Mouse (Mus musculus) layer of hippocampus, adult 18-20 months (tissue): Measurements from ENCODE around the gene Swap70. TPM values are rescaled to one million over a fixed set of nuclear protein-coding genes. Genes with fewer than 3 reads are reported as not detected.
"Not testable (repeated sequence)": the region's sequence is repeated elsewhere in the genome, so short reads cannot be mapped to it uniquely, and the experiment has no call there.

ENCODE experiments used
- DNase-seq, 2 experiments: peaks; one replicate each; pipeline ENCODE4 v3.0.0; 2022; ENCODE audit warnings: low spot score in 2 of 2
- long read RNA-seq: library from polyadenylated mRNA; stranded (forward); transcript quantifications from one replicate; pipeline ENCODE4 v2.0.0, GENCODE M21; 2021
- total RNA-seq, 2 experiments: library from RNA; stranded (reverse); gene quantifications; 2 replicates each; pipeline ENCODE4 v1.2.3; 2021

The Swap70 gene
- total RNA-seq: 1 to 10 TPM; 8.6 to 9.7 TPM
- long read RNA-seq, full-length matches to known transcripts: 14 of 23 reads
- long read RNA-seq, partial matches to known transcripts: 1 of 23 reads
- long read RNA-seq, other reads (novel, unspliced or antisense): 8 of 23 reads

- DNase-seq: peak; percentile 4 to 53
These were observed at the start of gene Swap70 for GRCm38 (mm10) chr7:110221586-110222481. Gene Swap70 (plus strand): TSS chr7:110221711.

- DNase-seq: no peak
These were observed 42.3 kb upstream of the Swap70 start for GRCm38 (mm10) chr7:110179208-110179607.

- DNase-seq: no peak
These were observed 40.9 kb upstream of the Swap70 start for GRCm38 (mm10) chr7:110180613-110181012.

DNA sequence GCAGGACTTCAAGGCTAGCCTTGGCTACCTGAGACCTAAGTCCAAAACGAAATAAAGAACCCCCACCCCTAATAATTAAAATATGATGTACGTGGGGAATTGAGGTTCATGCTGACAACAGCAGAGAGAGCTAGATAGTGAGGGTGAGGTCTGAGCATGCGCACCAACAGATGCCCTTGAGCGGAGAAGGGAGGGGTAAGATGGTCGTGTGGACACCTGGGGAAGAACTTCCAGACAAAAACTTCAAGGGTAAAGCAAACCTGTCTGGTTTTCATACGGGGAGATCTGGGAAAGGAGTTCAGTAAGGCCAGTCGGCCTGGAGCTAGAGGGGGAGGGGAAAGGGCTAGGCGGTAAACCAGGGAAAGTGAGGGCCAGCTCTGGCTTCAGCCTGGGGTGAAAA is 40.1 kb upstream of the Swap70 start:
- DNase-seq: no peak

- DNase-seq: no peak
These were observed 36.9 kb upstream of the Swap70 start for GRCm38 (mm10) chr7:110184608-110185007.

- no peak for DNase-seq
These were observed 31.6 kb upstream of the Swap70 start for GRCm38 (mm10) chr7:110189951-110190350.

GRCm38 (mm10) chr7:110193186-110193585 is 28.3 kb upstream of the Swap70 start:
- no peak for DNase-seq

- DNase-seq: no peak
These were observed 24.3 kb upstream of the Swap70 start for GRCm38 (mm10) chr7:110197176-110197575.

DNA sequence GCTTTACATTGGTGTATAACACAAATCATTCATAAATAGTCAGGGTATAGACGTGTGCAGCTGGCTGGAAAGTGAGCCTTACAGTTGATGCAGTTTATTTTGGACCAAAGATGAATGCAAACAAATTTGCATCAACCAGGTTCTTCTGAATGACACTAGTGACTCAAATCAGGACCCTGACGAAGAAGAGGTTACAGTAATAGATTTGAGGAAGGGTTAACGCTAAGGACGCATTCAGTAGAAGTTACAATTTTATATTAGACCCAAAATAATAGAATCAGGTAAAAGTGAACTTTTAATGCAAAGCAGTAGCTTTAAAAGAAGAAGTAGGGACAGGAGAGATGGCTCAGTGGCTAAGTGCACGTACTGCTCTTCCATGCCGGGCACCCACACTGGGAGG is 19.6 kb upstream of the Swap70 start:
- DNase-seq: no peak

DNA sequence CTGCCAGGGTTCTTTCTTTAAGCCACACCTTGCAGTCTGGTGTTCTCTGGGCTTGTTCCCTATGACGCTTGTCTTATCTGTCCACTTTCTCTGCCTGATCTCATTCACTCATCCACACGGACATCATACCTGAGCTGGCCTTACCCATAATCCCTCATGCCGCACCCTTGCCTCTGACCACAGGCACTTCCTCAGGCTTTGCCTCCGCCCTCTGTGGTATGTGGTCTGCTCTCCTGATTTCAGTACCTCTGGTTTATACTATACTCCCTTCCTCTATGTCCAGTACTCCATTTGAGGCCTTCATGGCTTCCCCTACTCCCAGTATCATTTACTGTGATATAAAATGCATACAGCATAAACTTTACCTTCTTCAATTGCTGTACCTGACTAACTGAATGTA is 17.3 kb upstream of the Swap70 start:
- no peak for DNase-seq

GRCm38 (mm10) chr7:110208341-110208740 is 13.2 kb upstream of the Swap70 start:
- no peak for DNase-seq

GRCm38 (mm10) chr7:110209422-110209821 is 12.1 kb upstream of the Swap70 start:
- no peak for DNase-seq

GRCm38 (mm10) chr7:110211025-110211424 is 10.5 kb upstream of the Swap70 start:
- no peak for DNase-seq

DNA sequence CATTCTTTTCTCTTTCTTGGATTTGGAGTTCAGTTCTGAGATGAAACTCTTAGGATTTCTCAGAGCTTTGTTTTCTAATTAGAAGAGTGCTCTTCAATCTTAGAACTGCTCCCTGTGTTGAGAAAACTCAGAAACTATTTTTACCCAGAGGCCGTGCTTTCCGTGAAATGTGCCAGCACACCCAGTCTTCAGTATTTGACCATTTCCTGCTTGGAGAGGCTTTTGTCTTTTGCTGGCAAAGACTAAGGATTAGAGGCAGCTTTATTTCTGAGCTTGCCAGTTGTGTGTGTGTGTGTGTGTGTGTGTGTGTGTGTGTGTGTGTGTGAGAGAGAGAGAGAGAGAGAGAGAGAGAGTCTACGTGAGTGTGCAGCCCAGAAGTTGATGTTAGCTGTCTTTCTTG is 6.6 kb upstream of the Swap70 start:
- DNase-seq: no peak

DNA sequence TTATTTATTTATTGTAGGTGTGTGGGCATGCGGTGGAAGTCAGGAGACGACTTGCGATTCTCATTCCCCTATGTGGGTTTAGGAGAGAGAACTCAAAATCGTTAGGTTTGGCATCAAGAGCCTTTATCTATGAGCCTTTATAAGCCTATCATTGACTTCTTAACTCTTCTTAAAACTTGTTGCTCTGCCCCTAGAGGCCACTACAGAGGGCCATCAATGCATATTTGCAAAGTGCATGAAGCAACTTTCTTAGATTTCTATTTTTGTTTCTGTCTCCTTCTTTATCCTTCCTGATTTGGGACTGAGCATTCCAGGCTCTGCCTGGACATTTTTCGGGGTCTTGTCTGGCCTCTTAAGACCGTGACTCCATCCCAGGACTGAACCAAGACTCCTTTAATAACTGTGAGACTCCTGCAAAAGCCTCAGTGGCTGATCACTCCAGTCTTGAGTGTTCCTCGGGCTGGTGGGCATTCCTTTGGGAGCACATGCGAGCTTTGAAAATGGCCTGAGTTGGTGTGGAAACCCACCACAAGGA is 393 bp upstream of the Swap70 start:
- no peak for DNase-seq

DNA sequence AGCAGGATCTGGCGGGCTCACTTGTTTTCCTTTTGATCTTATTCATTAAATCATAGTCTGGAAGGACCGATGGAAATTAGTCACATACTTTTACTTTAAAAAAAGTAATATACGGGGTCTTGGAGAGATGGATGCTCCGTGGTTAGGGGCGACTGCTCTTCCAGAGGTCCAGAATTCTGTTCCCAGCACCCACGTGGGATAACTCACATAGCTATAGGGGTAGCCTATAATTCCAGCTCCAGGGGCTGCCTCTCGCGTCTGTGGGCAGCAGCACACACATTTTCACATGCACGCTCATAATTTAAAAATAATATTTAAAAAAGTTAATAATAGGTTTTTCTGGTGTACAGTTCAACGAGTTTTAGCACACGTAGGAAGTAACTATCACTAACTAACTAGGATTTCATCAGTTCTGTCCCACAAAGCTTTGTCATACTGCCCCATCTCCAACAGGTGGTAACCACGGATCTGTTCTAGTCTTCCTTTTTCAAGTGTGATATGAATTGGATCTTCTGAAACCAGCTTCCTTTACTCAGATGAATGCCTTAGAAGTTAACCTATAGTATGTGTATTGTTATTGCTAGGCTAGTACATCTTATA is 1.2 kb downstream of the Swap70 start:
- DNase-seq: no peak

- DNase-seq: no peak
These were observed 2.4 kb downstream of the Swap70 start for GRCm38 (mm10) chr7:110223727-110224510.

DNA sequence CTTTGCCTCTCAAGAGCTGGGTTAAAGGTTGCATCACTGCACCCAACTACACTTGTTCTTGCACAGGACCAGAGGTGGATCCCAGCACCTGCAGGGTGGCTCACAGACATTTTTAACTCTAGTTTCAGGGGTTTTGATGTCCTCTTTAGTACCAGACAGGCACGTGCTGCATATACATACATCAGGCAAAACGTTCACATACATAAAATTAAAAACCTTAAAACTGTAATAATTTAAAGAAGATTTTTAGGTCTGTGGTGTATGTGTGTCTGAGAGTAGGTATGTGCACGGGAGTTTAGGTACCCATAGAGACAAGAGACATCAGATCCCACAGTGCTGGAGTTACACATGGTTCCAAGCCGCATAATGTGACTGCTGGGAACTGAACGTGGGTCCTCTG is 5.0 kb downstream of the Swap70 start:
- DNase-seq: no peak

GRCm38 (mm10) chr7:110229967-110230366 is 8.5 kb downstream of the Swap70 start:
- no peak for DNase-seq

GRCm38 (mm10) chr7:110231127-110231526 is 9.6 kb downstream of the Swap70 start:
- not testable (repeated sequence) for DNase-seq

DNA sequence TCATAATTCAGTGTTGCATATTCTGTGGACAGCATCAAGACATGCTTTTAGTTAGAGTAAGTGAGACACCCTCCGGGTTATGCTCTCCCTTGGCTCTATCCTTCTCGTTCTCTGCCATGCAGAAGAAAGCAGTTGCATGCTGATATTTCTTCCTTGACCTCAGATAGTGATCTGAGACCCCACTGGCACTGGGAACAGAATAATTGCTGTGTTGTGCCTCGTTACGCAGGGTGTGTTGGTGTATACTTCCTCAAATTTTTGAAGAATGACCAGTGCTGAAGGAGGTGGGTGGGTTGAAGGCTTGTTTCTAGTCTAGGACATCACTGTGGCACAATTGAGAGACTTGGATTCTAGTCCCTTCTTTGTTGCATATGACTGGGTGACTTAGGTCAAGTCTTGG is 14.6 kb downstream of the Swap70 start:
- DNase-seq: no peak
